Mouse (Mus musculus) cerebellum, adult 2 months (tissue): ENCODE measurements around the gene C130050O18Rik.

Experiments used
- CTCF ChIP-seq: fragments of 200-500 bp; IDR thresholded peaks from 2 replicates; pipeline ENCODE4 v1.5.1; 2011; ENCODE audit warnings: low read depth, mild to moderate bottlenecking, control low read depth, low read length, moderate library complexity, borderline replicate concordance; ENCODE audit not compliant: insufficient read depth
- POLR2A ChIP-seq: fragments of 200-500 bp; IDR thresholded peaks from 2 replicates; pipeline ENCODE4 v1.6.1; 2011; ENCODE audit warnings: low read length, control low read depth, borderline replicate concordance; ENCODE audit not compliant: insufficient read depth

- TF ChIP-seq CTCF, result no peak
- no peak for TF ChIP-seq POLR2A
These were observed 9.9 kb downstream of the C130050O18Rik start for GRCm38 (mm10) chr5:139415001-139415400.
